Mouse (Mus musculus): ENCODE data around the gene Pxt1.

The Pxt1 gene

DNA sequence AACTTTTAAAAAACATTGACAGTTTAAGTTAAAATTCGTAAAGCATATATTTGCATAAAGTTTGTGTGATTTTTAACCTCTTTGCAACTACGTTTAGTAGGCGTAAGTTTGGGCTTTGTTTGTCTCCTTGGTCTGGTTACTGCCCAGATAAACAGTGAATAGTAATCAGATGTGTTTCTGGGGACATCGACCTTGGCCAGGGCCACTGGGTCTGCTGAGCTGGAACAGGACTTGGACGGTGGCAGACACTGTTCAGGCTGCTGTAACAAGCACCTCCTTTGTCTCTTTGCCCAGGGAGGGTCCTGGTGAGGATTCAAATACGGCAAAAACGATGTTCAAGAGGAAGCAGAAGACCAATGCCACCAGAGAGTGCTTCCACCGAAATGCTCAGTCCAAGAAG is 58.4 kb downstream of the Pxt1 start:
- H3K27me3 ChIP-seq (ENCODE audit: insufficient read depth, low read length), result 0 out of 2 replicates have a peak, but pooled peaks cover 8% of the 10 kb centered on the region
- no peak for TF ChIP-seq POU5F1 (IDR thresholded peaks at IDR 0.05; ENCODE audit: borderline replicate concordance, low read length)
- TF ChIP-seq CTCF (conservative IDR thresholded peaks at IDR 0.05; ENCODE audit: low read length), result no peak
- no peak for TF ChIP-seq NANOG (IDR thresholded peaks at IDR 0.05; ENCODE audit: borderline replicate concordance, low read length)
- H3K4me3 ChIP-seq (replicated peaks; ENCODE audit: low read length), result no peak overlapping the region
- peaks cover 4% of the 10 kb centered on the region; the same call in 1 of the 2 replicates for H3K36me3 ChIP-seq (ENCODE audit: insufficient read depth, low read length)
- peaks cover 41% of the 10 kb centered on the region for H3K4me1 ChIP-seq (replicated peaks; ENCODE audit: low read depth, low read length)
- H3K9me3 ChIP-seq (ENCODE audit: low read length), result peaks cover 24% of the 10 kb centered on the region

Data from E14TG2a.4 (cell line).